Mouse (Mus musculus): ENCODE data around the gene Klhdc7b. TPM values are rescaled to one million over a fixed set of nuclear protein-coding genes. Genes with fewer than 3 reads are reported as not detected.
"Not testable (repeated sequence)": the region's sequence is repeated elsewhere in the genome, so short reads cannot be mapped to it uniquely, and the experiment has no call there.

Gene Klhdc7b
- polyA plus RNA-seq, 2 experiments from 2014 or later, result not detected

GRCm38 (mm10) chr15:89428136-89428790, 43.5 kb downstream of the Klhdc7b start:
- ATAC-seq, result no peak

- ATAC-seq, result no peak
Measured at GRCm38 (mm10) chr15:89428821-89429351, 44.2 kb downstream of the Klhdc7b start.

- peak; percentile 91 for ATAC-seq
Measured at GRCm38 (mm10) chr15:89429352-89430221, 44.9 kb downstream of the Klhdc7b start, which contains the start of the genes C730034F03Rik, Gm44502 and Chkb. C730034F03Rik (plus strand) TSS chr15:89429589. Gm44502 (minus strand) TSS chr15:89429696. Chkb (minus strand) TSS chr15:89429908.

GRCm38 (mm10) chr15:89430341-89430740, 45.6 kb downstream of the Klhdc7b start:
- no peak for ATAC-seq

GRCm38 (mm10) chr15:89430771-89431170, 46.1 kb downstream of the Klhdc7b start:
- ATAC-seq, result not testable (repeated sequence)

- ATAC-seq, result no peak
Measured at GRCm38 (mm10) chr15:89431271-89431670, 46.6 kb downstream of the Klhdc7b start.

- ATAC-seq, result no peak
Measured at GRCm38 (mm10) chr15:89431806-89432205, 47.1 kb downstream of the Klhdc7b start.

- ATAC-seq, result no peak
Measured at GRCm38 (mm10) chr15:89432946-89433345, 48.2 kb downstream of the Klhdc7b start.

- ATAC-seq, result no peak
Measured at GRCm38 (mm10) chr15:89434136-89434535, 49.4 kb downstream of the Klhdc7b start.

- ATAC-seq, result no peak
Measured at GRCm38 (mm10) chr15:89435878-89436277, 51.2 kb downstream of the Klhdc7b start.

Other genes starting within 250 kb of the Klhdc7b start
- gene Mapk12, start 244.2 kb upstream of the Klhdc7b start, polyA plus RNA-seq (2017; shearing (Covaris generic)), result 1 to 10 TPM; 5.2 to 5.6 TPM
- 10 to 100 TPM; 21.7 to 39.5 TPM for gene Mapk11, start 235.3 kb upstream of the Klhdc7b start, polyA plus RNA-seq (2017; shearing (Covaris generic))
- gene Plxnb2, start 204.1 kb upstream of the Klhdc7b start, polyA plus RNA-seq (2017; shearing (Covaris generic)), result 1 to 10 TPM in 1 of 2 experiments, under 1 TPM in 1; 0.85 to 2.8 TPM
- gene Dennd6b, start 188.4 kb upstream of the Klhdc7b start, polyA plus RNA-seq (2017; shearing (Covaris generic)), result 10 to 100 TPM; 13.5 to 18.4 TPM
- 10 to 100 TPM; 25.3 to 28.0 TPM for gene Ppp6r2, start 173.4 kb upstream of the Klhdc7b start, polyA plus RNA-seq (2017; shearing (Covaris generic))
- gene Sbf1, start 69.6 kb upstream of the Klhdc7b start, polyA plus RNA-seq (2017; shearing (Covaris generic)), result 100 to 1,000 TPM in 1 of 2 experiments, 10 to 100 TPM in 1; 87.6 to 124 TPM
- not detected for gene Adm2, start 62.2 kb upstream of the Klhdc7b start, polyA plus RNA-seq (2017; shearing (Covaris generic))
- not detected for gene Miox, start 50.5 kb upstream of the Klhdc7b start, polyA plus RNA-seq (2017; shearing (Covaris generic))
- 10 to 100 TPM; 23.5 to 40.7 TPM for gene Lmf2, start 29.3 kb upstream of the Klhdc7b start, polyA plus RNA-seq (2017; shearing (Covaris generic))
- gene Ncaph2, start 29.2 kb upstream of the Klhdc7b start, polyA plus RNA-seq (2017; shearing (Covaris generic)), result 100 to 1,000 TPM; 189 to 193 TPM
- 1 to 10 TPM; 1.6 to 3.0 TPM for gene Sco2, start 11.1 kb upstream of the Klhdc7b start, polyA plus RNA-seq (2017; shearing (Covaris generic))
- gene Tymp, start 7.9 kb upstream of the Klhdc7b start, polyA plus RNA-seq (2017; shearing (Covaris generic)), result not detected
- 1 to 10 TPM in 1 of 2 experiments, not detected in 1; 2.5 TPM for gene Odf3b, start 5.6 kb upstream of the Klhdc7b start, polyA plus RNA-seq (2017; shearing (Covaris generic))
- gene Syce3, start 25.6 kb downstream of the Klhdc7b start, polyA plus RNA-seq (2017; shearing (Covaris generic)), result not detected
- under 1 TPM; 0.28 to 0.62 TPM for gene Cpt1b, start 40.9 kb downstream of the Klhdc7b start, polyA plus RNA-seq (2017; shearing (Covaris generic))
- 1 to 10 TPM; 5.7 to 8.2 TPM for gene C730034F03Rik, start 44.7 kb downstream of the Klhdc7b start, polyA plus RNA-seq (2017; shearing (Covaris generic))
- gene Gm44502, start 44.8 kb downstream of the Klhdc7b start, polyA plus RNA-seq (2017; shearing (Covaris generic)), result not detected
- gene Chkb, start 45.0 kb downstream of the Klhdc7b start, polyA plus RNA-seq (2017; shearing (Covaris generic)), result 10 to 100 TPM; 54.6 to 66.7 TPM
- under 1 TPM; 0.32 to 0.44 TPM for gene Mapk8ip2, start 69.0 kb downstream of the Klhdc7b start, polyA plus RNA-seq (2017; shearing (Covaris generic))
- gene Arsa, start 92.5 kb downstream of the Klhdc7b start, polyA plus RNA-seq (2017; shearing (Covaris generic)), result 10 to 100 TPM; 10.2 to 12.6 TPM
- gene Shank3, start 114.7 kb downstream of the Klhdc7b start, polyA plus RNA-seq (2017; shearing (Covaris generic)), result not detected
- not detected for gene Acr, start 183.4 kb downstream of the Klhdc7b start, polyA plus RNA-seq (2017; shearing (Covaris generic))
- 1 to 10 TPM; 1.3 to 2.2 TPM for gene Rabl2, start 207.0 kb downstream of the Klhdc7b start, polyA plus RNA-seq (2017; shearing (Covaris generic))

All from CD4-positive, CD25-positive, alpha-beta regulatory T cell, adult 4 months (primary cell).